Mouse (Mus musculus) layer of hippocampus, adult 18-20 months (tissue): ENCODE data around the gene Cux1. TPM values are rescaled to one million over a fixed set of nuclear protein-coding genes. Genes with fewer than 3 reads are reported as not detected.

Experiments used
- DNase-seq, 2 experiments: peaks; one replicate each; pipeline ENCODE4 v3.0.0; 2022; ENCODE audit warnings: low spot score in 2 of 2
- total RNA-seq, 2 experiments: library from RNA; stranded (reverse); gene quantifications; 2 replicates each; pipeline ENCODE4 v1.2.3; 2021

Gene Cux1
- total RNA-seq, 2 experiments from 2014 or later = 38.2 to 39.5 TPM

GRCm38 (mm10) chr5:136540055-136540838 is 27.0 kb downstream of the Cux1 start:
- no peak for DNase-seq

- DNase-seq = no peak
These were observed 30.5 kb downstream of the Cux1 start for GRCm38 (mm10) chr5:136536753-136537152.

GRCm38 (mm10) chr5:136535976-136536725 is 31.1 kb downstream of the Cux1 start:
- no peak for DNase-seq

- DNase-seq = no peak
These were observed 32.1 kb downstream of the Cux1 start for GRCm38 (mm10) chr5:136535204-136535603.

- DNase-seq = no peak
These were observed 33.7 kb downstream of the Cux1 start for GRCm38 (mm10) chr5:136533371-136534276.

- DNase-seq = no peak
These were observed 35.5 kb downstream of the Cux1 start for GRCm38 (mm10) chr5:136531674-136532365.

- no peak for DNase-seq
These were observed 36.4 kb downstream of the Cux1 start for GRCm38 (mm10) chr5:136530931-136531330.

- no peak for DNase-seq
These were observed 38.1 kb downstream of the Cux1 start for GRCm38 (mm10) chr5:136529165-136529564.

GRCm38 (mm10) chr5:136527871-136528270 is 39.4 kb downstream of the Cux1 start:
- DNase-seq = no peak

- DNase-seq = no peak
These were observed 40.8 kb downstream of the Cux1 start for GRCm38 (mm10) chr5:136526545-136526909.

GRCm38 (mm10) chr5:136525896-136526544 is 41.3 kb downstream of the Cux1 start:
- no peak for DNase-seq

GRCm38 (mm10) chr5:136522843-136523463 is 44.3 kb downstream of the Cux1 start:
- no peak for DNase-seq

GRCm38 (mm10) chr5:136521656-136522055 is 45.6 kb downstream of the Cux1 start:
- no peak for DNase-seq

GRCm38 (mm10) chr5:136518648-136519437 is 48.4 kb downstream of the Cux1 start:
- DNase-seq = no peak

GRCm38 (mm10) chr5:136517510-136517909 is 49.8 kb downstream of the Cux1 start:
- peak in 1 of 2 experiments; percentile 21 for DNase-seq

GRCm38 (mm10) chr5:136516593-136516992 is 50.7 kb downstream of the Cux1 start:
- no peak for DNase-seq

GRCm38 (mm10) chr5:136514049-136514677 is 53.1 kb downstream of the Cux1 start:
- no peak for DNase-seq

GRCm38 (mm10) chr5:136512103-136512674 is 55.1 kb downstream of the Cux1 start:
- DNase-seq = no peak
